Mouse (Mus musculus) cerebellum, postnatal 36 days (tissue): ENCODE measurements around the gene Wdr59.

ENCODE experiments used
- DNase-seq, 2 experiments: peaks; one replicate each; pipeline ENCODE4 v3.0.0; 2021 to 2022; ENCODE audit warnings: mixed read lengths in 2 of 2

Gene Wdr59

DNA sequence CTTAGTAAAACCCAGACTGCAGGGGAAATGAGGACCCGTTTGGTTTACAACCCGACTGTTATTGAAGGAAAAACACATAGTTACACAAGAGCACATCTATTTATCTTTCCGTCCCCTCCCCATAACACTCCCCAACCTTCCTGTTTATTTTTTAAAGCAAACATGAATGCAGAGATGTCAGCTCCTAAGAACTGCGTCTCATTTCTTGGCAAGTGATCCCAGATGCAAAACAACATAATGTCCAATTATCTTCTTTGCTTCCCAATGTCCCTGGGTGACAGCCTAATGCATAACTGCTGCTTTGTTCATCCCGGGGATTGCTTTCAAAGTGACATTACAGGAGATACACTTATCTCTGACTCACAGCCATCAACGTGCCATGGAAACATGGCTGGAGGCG is 30.7 kb downstream of the Wdr59 start:
- DNase-seq, result no peak

DNA sequence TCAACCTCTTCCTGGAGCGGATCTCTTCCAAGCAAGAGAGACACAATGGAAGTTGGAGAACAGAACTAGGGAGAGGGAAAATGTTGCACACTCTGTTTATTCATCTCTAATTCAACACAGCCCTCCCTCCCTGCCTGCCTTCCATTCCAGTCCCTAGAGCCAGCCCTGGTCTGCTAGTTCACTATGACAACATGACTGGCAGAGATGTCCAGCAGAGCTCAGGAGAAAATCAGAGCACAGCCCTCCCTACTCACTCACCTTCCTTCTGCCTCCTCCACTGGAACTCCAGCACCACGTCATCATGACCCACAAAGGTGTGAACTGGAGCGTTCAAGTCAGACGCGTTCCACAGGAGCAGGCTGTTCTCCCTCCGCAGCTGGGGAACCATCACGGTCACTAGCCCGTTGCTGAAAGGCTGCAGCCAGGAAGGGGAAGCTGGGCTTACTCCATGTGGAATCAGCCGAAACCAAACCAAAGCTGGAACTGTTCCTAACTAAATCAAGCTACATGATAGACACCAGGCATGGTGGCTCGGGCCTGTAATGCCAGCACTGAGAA is 31.8 kb downstream of the Wdr59 start:
- no peak for DNase-seq

DNA sequence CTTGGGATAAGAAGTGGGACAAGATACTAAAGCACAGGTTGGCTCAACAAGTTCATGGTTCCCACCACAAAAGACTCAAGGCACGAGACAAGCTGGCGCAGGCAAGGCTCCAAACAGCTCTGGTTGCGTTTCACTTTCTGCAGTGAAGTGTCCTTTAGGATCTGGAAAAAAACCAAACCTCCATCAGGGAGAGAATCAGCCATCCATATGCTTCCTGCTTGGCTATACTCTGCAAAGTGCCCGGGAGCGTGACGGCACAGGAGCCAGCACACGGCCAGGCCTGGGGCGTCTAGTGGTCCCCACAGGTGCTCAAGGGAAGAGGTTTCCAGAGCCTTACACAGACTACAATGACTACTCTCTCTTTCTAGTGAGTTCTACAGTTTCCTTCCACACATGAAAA is 41.2 kb downstream of the Wdr59 start:
- DNase-seq, result peak; percentile 15 to 20

GRCm38 (mm10) chr8:111477761-111478465 is 44.0 kb downstream of the Wdr59 start:
- DNase-seq, result no peak

DNA sequence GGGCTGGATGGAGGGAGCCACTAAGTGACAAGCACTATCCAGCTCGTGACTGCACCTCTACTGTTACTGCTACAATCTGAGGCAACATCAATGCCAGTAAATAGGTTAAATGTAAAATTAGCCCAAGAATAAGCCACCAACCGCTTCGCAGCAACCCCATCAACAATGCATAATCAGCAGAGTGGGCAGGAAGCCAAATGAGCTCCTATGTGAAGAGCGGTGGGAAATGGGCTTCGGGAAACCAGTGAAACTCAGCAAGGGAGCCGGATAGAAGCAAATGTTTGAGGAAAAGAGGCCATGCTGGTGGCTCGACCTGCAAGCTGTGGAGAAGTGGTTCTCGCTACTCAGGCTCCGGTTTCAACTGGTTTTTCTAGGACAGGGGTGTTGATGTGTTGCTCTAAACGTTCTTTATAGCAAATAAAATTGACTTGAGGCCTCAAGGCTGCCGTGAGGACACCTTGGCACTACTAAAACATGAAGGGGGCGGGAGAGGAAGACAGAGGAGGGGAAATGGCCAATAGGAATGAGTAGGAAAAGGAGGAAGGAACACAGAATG is 50.3 kb downstream of the Wdr59 start:
- no peak for DNase-seq

- no peak for DNase-seq
These were observed 52.9 kb downstream of the Wdr59 start for GRCm38 (mm10) chr8:111469013-111469412.

DNA sequence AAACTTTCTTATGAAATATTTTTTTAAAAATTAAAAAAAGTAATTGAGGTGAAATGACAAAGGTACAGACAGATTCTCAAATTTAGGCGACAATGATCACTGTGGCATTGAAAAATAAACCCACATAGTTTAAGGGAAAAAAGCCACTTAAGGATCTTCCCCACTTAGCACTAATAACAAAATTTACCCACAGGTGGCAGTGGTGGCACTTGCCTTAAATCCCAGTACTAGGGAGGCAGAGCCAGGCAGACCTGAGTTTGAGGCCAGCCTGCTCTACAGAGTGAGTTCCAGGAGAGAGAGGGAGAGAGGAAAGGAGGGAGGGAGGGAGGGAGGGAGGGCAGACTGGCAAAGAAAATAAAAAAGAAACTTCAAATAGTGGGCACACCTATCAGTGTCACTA is 56.6 kb downstream of the Wdr59 start:
- DNase-seq, result no peak

DNA sequence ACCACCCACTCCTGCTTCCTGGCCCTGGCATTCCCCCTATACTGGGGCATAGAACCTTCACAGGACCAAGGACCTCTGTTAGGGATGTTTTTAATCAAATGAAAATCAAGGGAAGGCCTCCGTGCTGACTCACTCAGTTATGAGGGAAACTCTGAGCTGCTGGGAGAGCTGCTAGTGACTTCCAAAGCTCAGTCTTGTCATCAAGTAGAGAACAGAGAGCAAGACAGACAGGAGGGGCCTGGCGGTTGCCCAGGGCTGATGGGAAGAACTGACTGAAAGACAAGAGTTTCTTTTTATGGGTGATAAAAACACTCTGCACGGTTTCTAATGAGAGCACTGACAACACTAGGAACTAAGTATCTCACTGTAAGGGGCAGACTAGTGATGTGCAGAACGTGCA is 57.4 kb downstream of the Wdr59 start:
- DNase-seq, result no peak

- no peak for DNase-seq
These were observed 72.2 kb downstream of the Wdr59 start for GRCm38 (mm10) chr8:111449671-111450070.

DNA sequence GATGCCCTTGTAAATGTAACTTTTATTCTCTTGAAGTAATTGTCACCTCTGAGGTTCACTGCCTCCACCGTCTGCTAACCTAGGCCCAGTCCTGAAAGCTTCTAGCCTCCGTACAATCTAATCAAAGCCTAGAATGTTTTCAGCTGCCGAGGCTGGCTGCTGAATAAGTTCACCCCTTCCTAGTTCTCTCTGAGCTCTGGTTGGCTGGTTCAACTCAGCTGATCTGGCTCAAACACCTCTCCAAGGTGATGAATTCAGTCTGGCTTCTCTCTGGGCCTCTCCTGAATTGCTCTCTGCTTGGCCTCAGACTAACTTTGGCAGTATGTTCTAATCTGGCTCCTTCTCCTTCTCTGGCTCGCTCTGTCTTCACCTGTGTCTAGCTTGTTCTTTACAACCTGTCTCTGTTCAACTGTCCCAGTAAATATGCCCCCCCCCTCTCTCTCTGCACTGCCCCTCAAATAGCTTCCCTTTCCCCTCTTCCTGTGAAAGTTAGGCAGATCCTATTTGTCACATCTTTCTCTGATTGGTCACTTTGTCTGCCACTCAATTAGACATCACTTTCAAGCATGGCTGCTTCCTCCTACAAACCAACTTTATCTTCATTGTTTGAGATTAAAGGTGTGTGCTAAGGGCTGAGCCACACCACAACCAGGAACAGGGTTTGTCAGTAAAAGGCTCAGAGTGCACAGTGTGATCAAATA is 75.8 kb downstream of the Wdr59 start:
- no peak for DNase-seq

GRCm38 (mm10) chr8:111445558-111445957 is 76.3 kb downstream of the Wdr59 start:
- no peak for DNase-seq

DNA sequence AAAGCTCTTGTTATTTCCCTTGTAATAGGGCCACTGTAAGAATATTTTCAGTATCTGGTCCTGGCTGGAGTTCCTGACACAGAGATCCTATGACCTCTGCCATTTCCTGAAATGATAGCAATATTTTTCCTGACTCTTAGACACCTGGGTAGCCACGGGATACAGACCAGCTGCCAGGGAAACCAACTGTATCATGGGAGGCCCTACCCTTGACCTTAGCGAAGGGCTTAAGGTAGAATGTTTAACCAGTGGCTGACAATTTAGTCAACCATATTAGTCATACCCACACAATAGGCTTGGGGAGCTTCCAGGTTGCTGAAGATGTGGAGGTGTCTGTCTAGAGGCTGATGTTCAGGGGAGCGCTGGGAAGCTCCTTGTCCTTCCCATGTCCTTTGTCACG is 77.6 kb downstream of the Wdr59 start:
- DNase-seq, result no peak

GRCm38 (mm10) chr8:111439189-111439588 is 82.7 kb downstream of the Wdr59 start:
- peak; percentile 80 to 90 for DNase-seq

DNA sequence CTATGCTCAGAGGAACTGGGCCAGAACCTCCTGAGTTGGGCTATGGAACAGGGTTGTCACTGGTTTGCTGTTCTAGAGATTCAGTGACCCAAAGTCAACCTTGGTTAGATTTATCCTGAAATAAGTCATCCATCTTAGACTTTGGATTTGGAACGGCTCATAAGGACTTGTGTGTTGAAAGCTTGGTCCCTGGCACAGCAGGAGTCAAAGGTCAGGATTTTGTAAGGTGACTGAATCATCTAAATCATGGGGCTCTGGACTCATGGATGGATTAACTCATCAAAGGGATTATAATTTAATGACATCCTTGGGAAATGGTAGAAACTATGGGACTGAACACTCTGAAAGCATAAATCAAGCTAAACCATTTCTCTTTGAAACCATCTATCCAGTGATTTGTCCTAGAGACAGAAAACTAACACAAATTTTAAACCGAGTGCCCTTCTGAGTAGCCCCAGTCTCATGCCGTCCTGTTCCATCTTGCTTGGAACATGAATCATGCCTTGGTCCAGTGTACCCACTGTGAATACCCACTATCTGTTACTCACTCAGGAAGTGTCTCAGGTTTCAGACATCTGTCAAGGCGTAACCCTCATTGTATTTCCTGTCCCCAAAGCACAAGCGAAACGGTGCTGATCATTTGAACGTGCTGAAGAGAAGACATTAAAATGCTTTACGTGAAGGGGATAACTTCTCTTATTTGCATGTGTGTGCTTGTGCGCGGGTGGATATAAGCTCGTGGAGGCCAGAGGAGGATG is 86.6 kb downstream of the Wdr59 start:
- DNase-seq, result no peak

- peak; percentile 80 to 82 for DNase-seq
These were observed 97.2 kb downstream of the Wdr59 start for GRCm38 (mm10) chr8:111424646-111425045.

DNA sequence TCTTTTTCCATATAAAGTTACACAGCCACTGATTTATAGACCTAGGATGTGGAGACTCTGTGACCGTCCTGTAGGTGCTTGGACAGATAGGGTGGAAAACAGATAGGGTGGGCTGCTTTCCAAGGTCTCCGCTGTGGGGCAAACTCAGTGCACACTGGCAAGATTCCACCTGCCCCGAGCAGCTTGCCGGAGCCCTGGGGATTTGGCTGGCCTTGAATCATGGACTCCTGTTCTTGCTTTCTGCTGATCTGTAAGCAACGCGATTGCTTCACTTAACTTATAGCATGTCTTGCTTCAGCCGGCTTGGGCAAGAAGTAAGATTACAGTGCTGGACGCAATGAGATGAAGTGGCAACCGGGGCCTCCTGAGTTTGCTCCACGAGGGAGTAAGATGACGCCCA is 97.7 kb downstream of the Wdr59 start:
- peak; percentile 78 to 79 for DNase-seq

DNA sequence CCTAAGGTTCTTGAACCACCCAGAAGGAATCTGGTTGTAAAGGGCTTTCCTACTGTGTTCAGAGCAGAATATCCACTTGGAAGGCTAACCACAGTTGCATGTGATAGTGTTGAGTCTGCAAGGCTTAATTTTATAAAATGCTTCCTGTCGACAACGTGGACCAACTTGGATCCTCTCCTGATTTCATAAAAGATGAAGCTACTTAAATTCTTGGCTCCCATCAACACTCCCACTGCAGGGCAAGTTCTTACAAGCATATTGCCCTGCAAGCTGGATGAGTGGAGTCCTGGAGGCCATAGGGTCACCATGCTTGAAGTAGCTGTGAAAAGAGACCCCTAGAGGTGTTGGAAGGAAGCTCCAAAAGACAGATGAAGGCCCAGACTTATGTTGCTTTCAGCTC is 99.3 kb downstream of the Wdr59 start:
- DNase-seq, result no peak

DNA sequence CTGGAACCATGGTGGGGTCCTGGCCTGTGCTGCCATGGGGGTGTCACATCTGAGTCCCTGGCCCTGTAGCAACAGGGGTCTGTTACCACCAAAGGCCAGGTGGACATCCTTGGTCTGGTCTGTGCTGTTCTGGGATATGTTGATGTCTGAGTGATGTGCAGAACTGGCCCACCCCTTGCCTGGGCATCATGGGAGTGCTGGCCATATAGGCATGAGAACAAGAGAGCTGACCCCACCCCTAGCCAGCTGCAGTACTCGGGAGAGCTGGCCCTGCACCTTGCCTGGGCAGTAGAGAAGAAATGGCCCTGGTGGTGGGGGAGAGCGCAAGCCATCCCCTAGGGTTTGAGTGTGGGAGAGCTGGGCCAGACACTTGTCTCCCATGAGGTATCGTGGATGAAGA is 102.7 kb downstream of the Wdr59 start:
- no peak for DNase-seq

GRCm38 (mm10) chr8:111418601-111419000 is 103.3 kb downstream of the Wdr59 start:
- peak; percentile 48 to 53 for DNase-seq

GRCm38 (mm10) chr8:111417222-111417621 is 104.7 kb downstream of the Wdr59 start:
- no peak for DNase-seq

- no peak for DNase-seq
These were observed 118.5 kb downstream of the Wdr59 start for GRCm38 (mm10) chr8:111403391-111403790.
